Mouse (Mus musculus): ENCODE data around the gene Dnajc5. TPM values are rescaled to one million over a fixed set of nuclear protein-coding genes. Genes with fewer than 3 reads are reported as not detected.
A peak's percentile ranks its signal among the peaks of the same experiment; 100 is the strongest.

Dnajc5 gene
- 69.8 and 81.3 TPM in 2 replicates for polyA plus RNA-seq (2014; fragmentation: Nextera tagmentation; extraction: Ambion mirVana)

- H3K36me3 ChIP-seq (ENCODE audit: control insufficient read depth, insufficient read depth, low read length) = peaks cover 27% of the 10 kb centered on the region
- H3K4me2 ChIP-seq (ENCODE audit: low read length) = peak within 1 kb of the TSS; percentile 75
- peak; percentile 95 for ATAC-seq (ENCODE audit: insufficient number of reproducible peaks, insufficient read depth, low FRiP score, low read depth)
- no peaks in the 10 kb centered on the region for H3K27me3 ChIP-seq (ENCODE audit: control insufficient read depth, insufficient read depth, low read length)
- peak within 1 kb of the TSS; percentile 95 to 98 for H3K27ac ChIP-seq (replicated peaks in 1 of 2; ENCODE audit: control insufficient read depth in 1 of 2, insufficient read depth in 1 of 2, low read depth in 2 of 2, low read length in 2 of 2)
- no peaks in the 10 kb centered on the region for H3K9me3 ChIP-seq (ENCODE audit: control insufficient read depth, low read length)
- peak within 1 kb of the TSS; percentile 94 for H3K9ac ChIP-seq (ENCODE audit: low read length)
- peaks cover 3 to 22% of the 10 kb centered on the region in 2 experiments for H3K4me1 ChIP-seq (ENCODE audit: control insufficient read depth in 2 of 2, insufficient read depth in 2 of 2, low read length in 2 of 2)
- WGBS = under 1% methylated on average over 73 of the region's 74 CpGs
- H3K4me3 ChIP-seq (ENCODE audit: control insufficient read depth in 1 of 2, insufficient read depth in 1 of 2, low read depth in 1 of 2, low read length in 2 of 2) = peak within 1 kb of the TSS; percentile 94
Observed at GRCm38 (mm10) chr2:181520118-181520935, at the start of gene Dnajc5. Dnajc5 (plus strand) TSS chr2:181520485.

- no peak overlapping the region for H3K9ac ChIP-seq (ENCODE audit: low read length)
- no peaks in the 10 kb centered on the region for H3K9me3 ChIP-seq (ENCODE audit: control insufficient read depth, low read length)
- H3K4me1 ChIP-seq (ENCODE audit: control insufficient read depth in 2 of 2, insufficient read depth in 2 of 2, low read length in 2 of 2) = peaks cover 23 to 27% of the 10 kb centered on the region in 2 experiments
- peak overlapping the region; percentile 58 to 86 for H3K27ac ChIP-seq (replicated peaks in 1 of 2; ENCODE audit: control insufficient read depth in 1 of 2, insufficient read depth in 1 of 2, low read depth in 2 of 2, low read length in 2 of 2)
- peak; percentile 86 for ATAC-seq (ENCODE audit: insufficient number of reproducible peaks, insufficient read depth, low FRiP score, low read depth)
- WGBS = 15% methylated on average over 5 of the region's 5 CpGs
- no peaks in the 10 kb centered on the region for H3K36me3 ChIP-seq (ENCODE audit: control insufficient read depth, insufficient read depth, low read length)
- no peak overlapping the region for H3K4me3 ChIP-seq (ENCODE audit: control insufficient read depth in 1 of 2, insufficient read depth in 1 of 2, low read depth in 1 of 2, low read length in 2 of 2)
- H3K4me2 ChIP-seq (ENCODE audit: low read length) = peak overlapping the region; percentile 36
- H3K27me3 ChIP-seq (ENCODE audit: control insufficient read depth, insufficient read depth, low read length) = no peaks in the 10 kb centered on the region
Observed at GRCm38 (mm10) chr2:181471246-181471645, 49.0 kb upstream of the Dnajc5 start.

GRCm38 (mm10) chr2:181472256-181472827, 47.9 kb upstream of the Dnajc5 start:
- H3K36me3 ChIP-seq (ENCODE audit: control insufficient read depth, insufficient read depth, low read length) = no peaks in the 10 kb centered on the region
- H3K27ac ChIP-seq (replicated peaks in 1 of 2; ENCODE audit: control insufficient read depth in 1 of 2, insufficient read depth in 1 of 2, low read depth in 2 of 2, low read length in 2 of 2) = peak overlapping the region; percentile 38 to 86
- H3K9me3 ChIP-seq (ENCODE audit: control insufficient read depth, low read length) = no peaks in the 10 kb centered on the region
- no peak overlapping the region for H3K4me2 ChIP-seq (ENCODE audit: low read length)
- no peaks in the 10 kb centered on the region for H3K27me3 ChIP-seq (ENCODE audit: control insufficient read depth, insufficient read depth, low read length)
- WGBS = 45% methylated on average over 1 of the region's 1 CpGs
- ATAC-seq (ENCODE audit: insufficient number of reproducible peaks, insufficient read depth, low FRiP score, low read depth) = no peak
- no peak overlapping the region for H3K4me3 ChIP-seq (ENCODE audit: control insufficient read depth in 1 of 2, insufficient read depth in 1 of 2, low read depth in 1 of 2, low read length in 2 of 2)
- H3K9ac ChIP-seq (ENCODE audit: low read length) = no peak overlapping the region
- peaks cover 23 to 27% of the 10 kb centered on the region in 2 experiments for H3K4me1 ChIP-seq (ENCODE audit: control insufficient read depth in 2 of 2, insufficient read depth in 2 of 2, low read length in 2 of 2)

GRCm38 (mm10) chr2:181483120-181483519, 37.2 kb upstream of the Dnajc5 start:
- H3K4me3 ChIP-seq (ENCODE audit: control insufficient read depth in 1 of 2, insufficient read depth in 1 of 2, low read depth in 1 of 2, low read length in 2 of 2) = no peak overlapping the region
- no peaks in the 10 kb centered on the region for H3K27me3 ChIP-seq (ENCODE audit: control insufficient read depth, insufficient read depth, low read length)
- no peaks in the 10 kb centered on the region for H3K9me3 ChIP-seq (ENCODE audit: control insufficient read depth, low read length)
- 31% methylated on average over 2 of the region's 2 CpGs for WGBS
- peaks cover 9 to 17% of the 10 kb centered on the region in 2 experiments for H3K4me1 ChIP-seq (ENCODE audit: control insufficient read depth in 2 of 2, insufficient read depth in 2 of 2, low read length in 2 of 2)
- H3K36me3 ChIP-seq (ENCODE audit: control insufficient read depth, insufficient read depth, low read length) = no peaks in the 10 kb centered on the region
- no peak for ATAC-seq (ENCODE audit: insufficient number of reproducible peaks, insufficient read depth, low FRiP score, low read depth)
- peak overlapping the region; percentile 51 for H3K4me2 ChIP-seq (ENCODE audit: low read length)
- peak overlapping the region; percentile 63; the same call in 1 of the 2 replicates for H3K9ac ChIP-seq (ENCODE audit: low read length)
- peak overlapping the region in 1 of 2 experiments; percentile 12; a peak in 2 of 4 replicates for H3K27ac ChIP-seq (replicated peaks in 1 of 2; ENCODE audit: control insufficient read depth in 1 of 2, insufficient read depth in 1 of 2, low read depth in 2 of 2, low read length in 2 of 2)

DNA sequence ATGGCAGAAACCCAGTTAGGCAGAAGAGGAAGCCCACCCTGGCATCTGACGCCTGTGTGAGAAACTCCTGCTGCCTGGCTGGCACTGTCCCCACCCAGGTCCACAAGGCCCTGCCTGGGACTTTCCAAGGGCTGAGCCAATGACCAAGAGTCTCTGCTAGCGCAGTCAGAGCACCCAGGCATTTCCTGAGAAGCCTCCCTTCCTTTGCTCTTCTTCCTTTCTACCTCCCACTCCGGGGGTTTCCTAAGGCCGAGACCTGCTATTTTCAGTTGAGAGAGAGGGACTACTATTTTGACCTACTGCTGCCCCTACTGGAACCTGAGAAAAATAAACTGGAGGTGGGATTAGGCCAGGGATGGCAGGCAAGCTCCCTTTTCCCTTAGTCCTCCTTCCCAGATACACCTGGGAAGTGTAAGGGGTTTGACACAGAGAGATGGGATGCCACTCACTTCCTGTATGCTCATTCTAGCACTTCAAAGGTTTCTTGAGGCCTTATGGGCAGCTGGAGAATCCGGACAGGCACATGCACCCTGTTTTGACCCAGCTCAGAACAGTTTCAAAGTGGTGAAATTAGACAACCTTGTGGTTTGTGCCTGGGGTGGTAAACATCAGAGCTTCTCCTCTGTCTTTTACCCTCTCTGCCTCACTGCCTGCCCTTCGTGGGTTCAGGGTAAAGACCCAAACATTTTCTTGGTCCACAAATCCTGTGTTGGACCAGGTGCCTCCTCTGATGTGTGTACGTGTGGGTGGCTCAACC, 36.5 kb upstream of the Dnajc5 start:
- peak overlapping the region; percentile 63; the same call in 1 of the 2 replicates for H3K9ac ChIP-seq (ENCODE audit: low read length)
- H3K4me1 ChIP-seq (ENCODE audit: control insufficient read depth in 2 of 2, insufficient read depth in 2 of 2, low read length in 2 of 2) = peaks cover 9 to 19% of the 10 kb centered on the region in 2 experiments
- H3K4me3 ChIP-seq (ENCODE audit: control insufficient read depth in 1 of 2, insufficient read depth in 1 of 2, low read depth in 1 of 2, low read length in 2 of 2) = no peak overlapping the region
- 33% methylated on average over 7 of the region's 7 CpGs for WGBS
- ATAC-seq (ENCODE audit: insufficient number of reproducible peaks, insufficient read depth, low FRiP score, low read depth) = peak; percentile 61
- peak overlapping the region in 1 of 2 experiments; percentile 12; a peak in 1 of 4 replicates for H3K27ac ChIP-seq (replicated peaks in 1 of 2; ENCODE audit: control insufficient read depth in 1 of 2, insufficient read depth in 1 of 2, low read depth in 2 of 2, low read length in 2 of 2)
- no peaks in the 10 kb centered on the region for H3K9me3 ChIP-seq (ENCODE audit: control insufficient read depth, low read length)
- H3K36me3 ChIP-seq (ENCODE audit: control insufficient read depth, insufficient read depth, low read length) = no peaks in the 10 kb centered on the region
- H3K4me2 ChIP-seq (ENCODE audit: low read length) = peak overlapping the region; percentile 51
- no peaks in the 10 kb centered on the region for H3K27me3 ChIP-seq (ENCODE audit: control insufficient read depth, insufficient read depth, low read length)

- Histone ChIP-seq H3K36me3 (ENCODE audit: control insufficient read depth, insufficient read depth, low read length) (no peaks in the 10 kb centered on the region), H3K9ac (ENCODE audit: low read length) (no peak overlapping the region), H3K27me3 (ENCODE audit: control insufficient read depth, insufficient read depth, low read length) (no peaks in the 10 kb centered on the region), H3K27ac (replicated peaks in 1 of 2; ENCODE audit: control insufficient read depth in 1 of 2, insufficient read depth in 1 of 2, low read depth in 2 of 2, low read length in 2 of 2) (no peak overlapping the region), H3K4me2 (ENCODE audit: low read length) (no peak overlapping the region), H3K4me1 (ENCODE audit: control insufficient read depth in 2 of 2, insufficient read depth in 2 of 2, low read length in 2 of 2) (peaks cover 9 to 19% of the 10 kb centered on the region in 2 experiments), H3K9me3 (ENCODE audit: control insufficient read depth, low read length) (no peaks in the 10 kb centered on the region), H3K4me3 (ENCODE audit: control insufficient read depth in 1 of 2, insufficient read depth in 1 of 2, low read depth in 1 of 2, low read length in 2 of 2) (no peak overlapping the region)
- 81% methylated on average over 6 of the region's 6 CpGs for WGBS
- ATAC-seq (ENCODE audit: insufficient number of reproducible peaks, insufficient read depth, low FRiP score, low read depth) = no peak
Observed at GRCm38 (mm10) chr2:181484456-181485233, 35.6 kb upstream of the Dnajc5 start.

DNA sequence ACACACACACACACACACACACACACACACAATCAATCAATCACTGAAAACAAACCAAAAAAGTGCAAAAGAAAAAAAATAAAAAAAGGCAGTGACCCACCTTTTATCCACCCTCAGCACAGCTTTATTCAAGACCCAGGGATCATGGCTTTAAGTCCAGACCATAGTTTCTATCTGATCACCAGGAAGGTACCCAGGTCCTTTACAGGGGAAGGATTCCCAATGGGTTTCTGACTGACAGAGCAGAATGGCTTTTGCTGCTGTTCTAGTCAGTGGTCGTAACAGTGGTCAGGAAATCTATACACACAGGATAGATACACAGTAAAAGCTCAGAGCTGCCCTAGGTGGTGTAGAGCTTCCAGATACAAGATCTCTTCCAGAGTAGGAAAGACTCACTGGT, 34.5 kb upstream of the Dnajc5 start:
- H3K4me3 ChIP-seq (ENCODE audit: control insufficient read depth in 1 of 2, insufficient read depth in 1 of 2, low read depth in 1 of 2, low read length in 2 of 2) = no peak overlapping the region
- H3K36me3 ChIP-seq (ENCODE audit: control insufficient read depth, insufficient read depth, low read length) = no peaks in the 10 kb centered on the region
- H3K9me3 ChIP-seq (ENCODE audit: control insufficient read depth, low read length) = no peaks in the 10 kb centered on the region
- ATAC-seq (ENCODE audit: insufficient number of reproducible peaks, insufficient read depth, low FRiP score, low read depth) = no peak
- no peaks in the 10 kb centered on the region for H3K27me3 ChIP-seq (ENCODE audit: control insufficient read depth, insufficient read depth, low read length)
- 21% methylated on average over 1 of the region's 1 CpGs for WGBS
- peaks cover 9 to 19% of the 10 kb centered on the region in 2 experiments for H3K4me1 ChIP-seq (ENCODE audit: control insufficient read depth in 2 of 2, insufficient read depth in 2 of 2, low read length in 2 of 2)
- no peak overlapping the region for H3K4me2 ChIP-seq (ENCODE audit: low read length)
- no peak overlapping the region for H3K27ac ChIP-seq (replicated peaks in 1 of 2; ENCODE audit: control insufficient read depth in 1 of 2, insufficient read depth in 1 of 2, low read depth in 2 of 2, low read length in 2 of 2)
- H3K9ac ChIP-seq (ENCODE audit: low read length) = no peak overlapping the region
